Mouse (Mus musculus) c-Kit-negative CD71-positive TER-119-positive erythroid progenitor cells, embryonic 14.5 days (primary cell): ENCODE results near the gene Unc13c.

Experiments
- DNase-seq: peaks from one replicate; pipeline ENCODE4 v3.0.0-alpha.2; 2013; ENCODE audit warnings: low read depth, low spot score

The Unc13c gene

DNA sequence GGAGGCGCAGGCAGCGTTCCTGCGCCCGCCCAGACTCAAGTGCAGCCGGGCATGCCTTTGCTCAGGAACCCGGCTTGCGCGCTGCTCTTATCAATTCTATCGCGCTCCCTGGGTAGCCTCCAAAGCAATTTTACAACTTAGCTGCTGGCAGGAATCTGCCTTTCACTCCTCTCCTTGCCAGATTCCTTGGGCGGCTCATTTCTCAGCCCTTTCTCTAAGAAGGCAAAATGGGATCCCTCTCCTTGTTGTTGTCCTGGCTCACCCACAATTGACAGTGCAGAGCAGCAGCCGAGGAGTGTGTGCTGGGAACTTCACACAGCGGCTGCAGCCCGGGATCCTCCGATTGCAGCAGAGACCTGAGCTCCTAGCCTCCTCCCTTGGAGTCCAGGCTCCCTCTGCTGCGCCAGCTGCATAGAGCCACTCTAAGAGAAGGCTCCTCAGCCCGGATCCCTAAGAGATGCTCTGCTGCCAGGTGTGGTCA is at the start of gene Unc13c:
Gene Unc13c, minus strand, starts transcription at position 326 of the 481 bp plus-strand sequence.
- no peak for DNase-seq

DNA sequence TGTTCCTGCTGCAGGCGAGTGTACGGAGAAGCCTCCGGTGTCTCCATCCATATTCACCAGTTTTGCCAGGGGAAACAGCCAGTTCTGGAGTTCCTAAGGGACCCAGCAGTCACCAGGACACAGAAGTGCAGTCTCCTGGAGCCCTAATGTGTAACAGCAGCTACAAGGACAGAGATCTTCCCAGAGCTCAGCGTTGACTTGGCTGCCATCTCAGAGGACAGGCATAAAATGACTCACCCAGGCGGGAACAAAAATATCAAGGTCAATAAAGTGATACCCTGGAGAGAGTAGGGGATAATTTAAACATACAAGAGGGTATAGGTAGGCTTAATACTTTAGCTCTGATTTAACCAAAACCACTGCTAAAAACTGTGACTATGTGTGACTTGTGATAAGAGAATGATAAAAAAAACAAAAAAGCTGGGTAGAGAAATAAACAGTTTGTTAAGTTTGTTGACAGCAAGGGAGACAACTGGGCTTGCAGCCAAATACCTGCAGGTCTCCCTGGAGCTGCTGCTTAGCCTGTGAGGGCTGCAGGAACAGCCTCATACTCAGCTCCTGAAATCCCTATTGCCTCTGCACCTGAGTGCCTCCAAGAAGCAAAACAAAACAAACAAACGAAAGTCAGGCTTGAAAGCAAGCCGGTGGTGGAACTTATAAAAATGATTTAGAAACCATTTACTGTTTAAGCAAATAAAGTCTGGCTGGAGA is 39.4 kb upstream of the Unc13c start:
- no peak for DNase-seq

DNA sequence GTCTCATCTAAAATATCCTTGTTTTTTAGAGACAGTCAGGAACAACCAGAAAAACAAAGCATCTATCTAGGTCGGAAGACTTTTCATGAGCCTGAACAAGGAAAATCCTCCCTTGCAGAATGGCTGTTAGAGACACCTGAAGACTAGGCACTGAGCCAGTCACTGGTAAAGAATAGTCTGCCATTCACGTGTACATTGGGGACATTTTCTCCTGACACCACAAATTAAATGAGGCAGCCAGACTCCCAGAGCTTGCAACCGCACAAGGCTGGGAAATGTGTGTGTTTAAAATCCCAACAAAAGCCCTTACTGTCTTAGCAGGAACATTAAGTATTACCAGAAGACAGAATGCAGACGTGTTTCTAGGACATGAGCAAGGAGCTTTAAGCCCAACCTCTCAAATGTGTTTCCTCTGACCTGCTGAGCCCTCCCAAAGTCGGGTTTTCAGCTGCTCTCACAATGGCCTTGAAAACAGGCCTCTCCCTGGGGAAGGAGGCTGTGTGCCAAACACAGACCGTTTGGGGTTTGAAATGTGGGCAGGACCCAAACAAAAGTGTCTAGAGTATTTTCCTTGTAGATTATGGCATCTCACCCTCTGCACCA is 33.7 kb upstream of the Unc13c start:
- DNase-seq, result no peak

DNA sequence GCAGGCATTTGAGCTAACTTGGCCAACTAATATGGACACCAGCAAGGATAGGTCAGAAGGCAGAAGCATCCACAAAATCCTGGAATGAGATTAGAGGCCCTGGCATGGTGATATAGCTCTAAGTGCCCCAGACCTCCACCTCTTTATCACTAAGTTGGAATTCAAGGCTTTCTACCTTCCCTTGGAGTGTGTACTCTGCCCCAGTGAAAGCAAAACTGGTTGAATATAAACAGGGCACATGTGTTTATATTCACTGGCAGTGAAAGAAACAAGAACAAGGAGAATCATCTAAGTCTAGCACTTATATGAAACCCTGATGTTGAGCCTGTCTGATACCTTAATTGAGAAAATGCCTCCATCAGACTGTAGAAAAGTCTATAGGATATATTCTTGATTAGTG is 19.3 kb upstream of the Unc13c start:
- no peak for DNase-seq

DNA sequence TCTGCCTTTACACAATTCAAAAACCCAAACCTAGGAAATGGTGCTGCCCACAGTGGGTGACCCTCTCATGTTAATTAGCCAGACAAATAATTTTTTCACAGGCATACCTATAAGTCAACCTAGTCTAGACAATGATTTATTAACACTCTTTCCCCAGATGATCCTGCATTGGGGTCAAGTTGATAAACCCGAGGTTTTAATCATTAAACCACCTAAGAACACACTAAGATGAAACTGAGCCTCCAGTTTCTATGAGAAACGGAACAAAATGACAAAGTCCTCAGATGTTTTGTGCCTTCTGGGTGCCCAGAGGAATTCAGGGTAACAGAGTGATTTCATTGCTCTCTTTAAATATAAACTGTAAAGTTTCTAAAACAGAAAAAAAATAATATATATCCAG is 18.5 kb upstream of the Unc13c start:
- DNase-seq, result no peak

DNA sequence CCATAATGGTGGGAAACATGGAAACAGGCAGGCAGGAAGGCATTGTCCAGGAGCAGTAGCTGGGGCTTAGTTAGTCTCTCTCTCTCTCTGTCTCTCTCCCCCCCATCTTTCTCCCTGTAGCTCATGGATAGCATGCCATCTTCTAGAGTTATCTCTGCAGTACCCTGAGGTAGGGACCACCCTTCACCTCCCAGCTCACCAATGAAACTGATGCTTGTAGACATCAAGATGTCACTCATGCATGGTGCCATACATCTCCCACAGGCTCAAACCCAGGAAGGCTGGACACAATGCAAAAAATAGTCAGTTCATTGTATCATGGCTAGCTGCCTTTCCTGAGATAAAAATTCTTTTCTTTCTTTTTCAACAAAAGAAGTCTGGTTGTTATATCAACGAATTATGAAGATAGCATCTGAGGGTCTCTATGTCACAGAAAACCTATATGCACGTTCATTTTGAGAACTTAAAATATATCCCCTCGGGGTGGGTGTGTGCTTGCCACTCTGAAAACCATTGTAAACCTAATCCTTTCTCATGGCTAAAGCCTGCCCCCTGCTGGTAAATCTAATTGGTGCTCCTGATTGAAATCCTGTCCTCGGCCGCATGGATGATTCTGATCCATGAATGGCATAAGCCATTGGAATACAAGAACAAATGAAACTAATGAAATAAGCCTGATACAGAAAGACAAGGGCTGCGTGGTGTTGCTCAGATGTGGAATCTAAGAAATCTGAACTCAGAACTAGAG is 14.0 kb upstream of the Unc13c start:
- no peak for DNase-seq

DNA sequence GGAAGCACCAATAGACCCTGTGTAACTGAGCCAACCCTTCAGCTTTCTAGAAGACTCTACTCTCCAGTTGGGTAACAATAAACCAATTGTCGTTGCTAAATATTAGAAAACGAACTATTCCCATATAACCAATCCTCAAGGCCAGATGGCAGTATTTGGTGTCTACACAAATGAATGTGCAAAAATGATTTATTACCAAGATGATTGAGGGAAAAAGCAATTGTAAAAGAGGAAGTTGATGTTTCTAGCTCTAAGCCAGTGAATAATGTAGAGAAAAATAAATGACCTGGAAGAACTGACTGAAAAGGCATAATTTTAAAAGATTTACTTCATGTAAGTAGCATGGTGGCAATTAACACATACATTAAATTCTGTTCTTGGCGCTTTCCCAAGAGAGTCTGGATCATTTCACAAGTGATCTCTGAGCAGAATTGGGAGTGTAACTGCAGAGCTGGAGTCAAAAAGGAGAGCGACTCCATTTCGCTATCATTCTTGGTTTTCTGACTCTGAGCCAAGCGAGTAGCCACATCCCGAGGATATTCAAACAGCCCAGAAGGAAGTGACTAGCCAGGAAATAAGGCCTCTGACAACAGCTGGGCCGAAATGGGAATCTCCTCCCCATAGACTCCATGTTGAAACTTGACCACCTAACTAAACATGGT is 3.7 kb upstream of the Unc13c start:
- no peak for DNase-seq

DNA sequence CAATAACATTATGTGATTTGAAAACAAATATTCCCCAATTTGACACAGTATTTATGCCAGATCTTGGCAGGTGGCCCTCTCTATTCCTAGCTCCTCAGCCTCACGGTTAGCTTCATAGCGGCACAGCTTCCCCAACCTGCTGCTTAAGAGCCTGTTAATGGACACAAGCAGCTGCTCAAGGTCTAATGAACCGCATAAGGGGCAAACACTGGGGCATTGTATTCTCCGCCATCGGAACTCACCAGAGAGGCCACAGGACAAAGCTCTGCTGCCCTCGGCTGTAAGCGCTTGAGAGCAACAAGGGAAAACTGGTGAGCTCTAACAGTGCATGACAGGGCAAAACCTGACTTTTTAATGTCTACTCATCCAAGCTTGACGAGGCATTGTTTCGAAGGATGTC is 2.0 kb upstream of the Unc13c start:
- DNase-seq, result no peak

DNA sequence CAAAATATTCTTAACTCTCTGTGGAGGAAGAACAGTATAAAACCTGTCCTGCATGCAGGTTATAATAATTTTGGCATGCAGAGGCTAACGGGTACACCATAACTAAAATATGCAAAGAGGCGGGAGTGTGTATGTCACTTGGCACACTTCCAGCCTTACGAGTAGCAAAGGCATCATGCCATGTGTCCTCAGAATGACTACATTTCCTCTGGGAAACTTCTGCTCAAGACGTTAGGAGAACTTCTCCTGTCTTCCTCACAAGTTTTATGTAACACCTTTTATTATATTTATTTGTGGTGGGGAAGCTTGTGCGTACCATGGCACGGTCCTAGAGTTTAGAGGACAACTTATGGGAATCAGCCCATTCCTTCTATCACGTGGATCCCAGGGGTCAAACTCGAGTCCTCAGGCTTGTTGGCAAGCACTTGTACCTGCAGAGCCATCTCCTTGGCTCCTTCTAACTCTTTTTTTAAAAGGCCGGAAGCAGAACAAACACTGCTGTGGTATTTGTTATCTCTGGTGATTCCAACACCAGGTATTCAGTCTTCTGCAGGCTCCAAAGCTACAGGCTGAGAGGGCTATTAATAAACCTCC is 3.3 kb downstream of the Unc13c start:
- no peak for DNase-seq

DNA sequence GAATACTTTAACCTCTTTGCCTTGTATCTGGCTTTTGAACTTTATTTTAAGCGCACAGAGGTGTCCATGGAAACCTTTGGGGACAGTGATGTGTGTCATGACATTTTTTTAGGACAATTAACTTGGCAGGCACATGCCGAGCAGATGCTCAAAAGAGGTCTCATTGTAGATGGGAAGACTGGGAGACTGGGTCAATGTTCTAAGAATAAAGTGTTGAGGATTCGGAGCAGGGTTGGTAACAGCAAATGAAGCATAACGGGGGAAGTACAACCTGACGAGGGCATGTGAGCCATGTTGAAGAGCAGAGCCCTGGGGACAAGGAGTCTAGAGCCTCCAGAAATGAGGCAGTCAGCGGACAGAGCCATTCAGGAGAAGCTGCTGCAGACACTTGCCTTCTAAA is 6.3 kb downstream of the Unc13c start:
- no peak for DNase-seq

DNA sequence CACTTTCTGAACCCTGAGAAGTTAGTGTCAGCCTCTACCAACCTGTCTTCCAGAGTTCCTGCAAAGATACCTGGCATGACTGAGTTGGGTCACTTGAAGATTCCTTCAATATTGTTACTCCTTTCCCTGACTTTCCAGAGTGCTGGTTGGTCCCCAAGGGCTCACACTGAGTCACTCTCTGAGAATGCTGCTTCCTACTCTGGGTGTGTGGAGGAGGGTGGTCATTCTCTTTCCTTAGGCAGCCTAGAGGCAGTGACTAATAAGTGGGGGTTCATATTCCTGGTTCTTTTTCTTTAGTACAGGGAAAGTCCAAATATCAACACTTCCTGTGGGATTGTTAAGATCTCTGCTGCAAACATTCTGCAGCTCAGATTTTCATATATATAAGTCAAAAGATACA is 16.4 kb downstream of the Unc13c start:
- no peak for DNase-seq

DNA sequence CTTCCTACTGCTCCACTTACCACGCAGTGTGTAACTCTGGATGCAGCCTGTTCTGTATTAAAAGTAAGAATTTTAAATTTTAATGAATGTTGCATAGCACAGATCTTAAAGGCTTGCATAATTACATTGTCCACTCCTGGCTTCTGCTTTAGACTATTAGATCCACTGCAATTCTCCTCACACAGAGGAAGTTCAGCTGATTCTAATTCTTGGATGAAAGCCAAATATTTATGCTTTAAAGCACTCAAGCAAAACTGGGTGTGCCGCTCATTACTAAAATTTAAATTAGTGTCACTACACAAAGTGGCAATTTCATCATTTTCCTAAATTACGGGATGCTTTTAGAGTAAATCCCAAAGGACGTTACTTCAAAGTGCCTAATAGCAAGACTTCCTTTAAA is 17.2 kb downstream of the Unc13c start:
- DNase-seq, result no peak

DNA sequence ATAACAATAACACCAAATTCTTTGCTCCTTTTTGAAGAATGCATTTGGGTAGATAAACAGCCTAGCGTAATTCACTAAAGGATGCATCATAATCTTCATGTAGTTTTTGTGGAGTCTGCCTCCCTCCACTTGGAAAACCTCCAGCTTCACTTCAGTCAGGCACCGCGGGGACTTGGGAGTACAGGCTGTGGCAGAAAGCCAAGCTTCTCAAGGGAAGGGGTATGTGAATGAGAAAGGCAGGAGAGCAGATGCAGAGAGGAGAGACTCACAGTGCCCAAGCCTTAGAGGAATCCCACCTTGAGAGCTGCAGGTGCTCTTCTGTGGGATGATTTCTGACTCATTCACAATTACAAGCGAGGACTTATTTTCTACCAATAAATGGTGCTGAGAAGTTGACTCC is 33.9 kb downstream of the Unc13c start:
- DNase-seq, result no peak

DNA sequence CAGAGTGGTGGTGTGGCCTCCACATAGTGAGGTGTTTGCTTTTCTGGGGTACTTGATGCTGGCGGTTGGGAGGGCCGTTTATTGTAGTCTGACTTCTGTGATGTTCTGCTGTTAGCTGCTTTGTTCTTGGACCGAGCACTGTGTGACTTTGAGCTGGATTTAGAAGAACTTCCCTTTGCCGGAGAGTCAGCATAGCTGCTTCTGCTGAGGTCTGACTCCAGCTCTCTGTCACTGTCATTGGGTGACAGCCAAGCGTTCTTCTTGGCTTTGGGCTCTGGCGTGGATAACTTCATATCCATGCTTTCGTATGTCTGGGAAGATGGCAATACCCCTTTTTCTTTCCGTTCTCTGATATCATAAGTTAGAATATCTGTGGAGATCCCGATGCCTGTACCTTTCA is 36.8 kb downstream of the Unc13c start:
- no peak for DNase-seq

DNA sequence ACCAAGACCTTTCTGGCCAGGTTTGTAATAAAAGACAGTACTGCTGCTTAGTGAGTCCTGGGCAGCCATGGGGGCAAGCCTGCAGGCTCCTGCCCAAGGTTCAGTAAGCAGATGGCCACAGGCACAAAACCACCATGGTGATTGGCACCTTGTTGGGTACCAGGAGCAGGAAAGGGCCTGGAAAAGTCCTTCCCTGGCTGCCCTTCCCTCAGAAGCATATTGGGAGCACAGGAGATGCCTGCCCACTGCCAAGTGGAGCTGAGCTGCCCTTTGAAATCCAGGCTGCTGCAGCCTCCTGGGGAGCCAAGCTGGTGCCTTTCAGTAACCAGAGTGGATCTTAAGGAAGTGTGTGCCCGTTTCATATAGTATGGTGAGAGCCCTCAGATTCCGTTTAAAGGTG is 41.5 kb downstream of the Unc13c start:
- no peak for DNase-seq

DNA sequence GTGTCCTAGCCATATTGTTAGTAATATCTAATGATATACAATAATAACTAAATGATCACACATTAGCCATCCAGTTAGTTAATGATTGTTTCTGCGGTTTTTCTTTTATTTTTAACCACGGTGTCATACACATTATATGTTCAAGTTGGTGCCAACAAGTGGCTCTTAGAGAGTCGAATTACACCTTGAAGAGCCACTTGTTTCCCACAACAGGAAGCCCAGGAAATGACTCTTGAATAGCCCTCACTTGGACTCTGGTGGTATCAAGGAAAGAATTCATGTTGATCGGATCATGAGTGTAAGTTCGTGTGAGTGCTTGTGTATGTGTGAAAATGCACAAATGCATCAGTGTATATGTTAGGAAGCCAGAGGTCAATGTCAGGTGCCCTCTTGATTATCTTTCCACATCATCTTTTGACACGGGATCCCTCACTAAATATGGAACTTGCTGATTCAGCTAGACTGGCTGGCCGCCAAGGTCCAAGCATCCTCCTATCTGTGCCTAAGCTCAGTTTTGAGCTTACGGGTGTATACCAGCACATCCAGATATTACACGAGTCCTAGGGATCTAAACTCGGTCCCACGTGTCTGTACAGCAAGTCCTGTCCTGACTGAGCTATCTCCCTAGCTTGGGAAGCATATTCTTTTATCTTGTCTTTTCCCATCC is 46.2 kb downstream of the Unc13c start:
- no peak for DNase-seq

DNA sequence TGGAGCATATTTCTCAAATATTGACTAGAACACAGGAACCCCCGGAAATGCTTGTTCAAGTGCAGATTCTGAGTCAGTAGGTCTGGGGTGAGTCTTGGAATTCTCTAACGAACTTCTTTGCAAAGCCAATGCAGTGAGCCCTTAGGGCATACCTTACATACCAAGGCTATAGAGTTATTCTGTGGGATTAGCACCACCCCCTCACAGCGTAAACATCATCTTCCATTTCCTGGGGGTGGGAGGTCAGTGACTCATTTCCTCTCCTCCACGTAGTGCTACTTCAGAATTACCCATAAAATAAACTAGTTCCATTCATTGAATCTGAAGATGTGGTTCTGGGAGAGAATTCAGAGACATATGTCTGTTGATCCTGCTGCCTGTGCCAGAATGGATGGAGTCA is 62.8 kb downstream of the Unc13c start:
- DNase-seq, result no peak

DNA sequence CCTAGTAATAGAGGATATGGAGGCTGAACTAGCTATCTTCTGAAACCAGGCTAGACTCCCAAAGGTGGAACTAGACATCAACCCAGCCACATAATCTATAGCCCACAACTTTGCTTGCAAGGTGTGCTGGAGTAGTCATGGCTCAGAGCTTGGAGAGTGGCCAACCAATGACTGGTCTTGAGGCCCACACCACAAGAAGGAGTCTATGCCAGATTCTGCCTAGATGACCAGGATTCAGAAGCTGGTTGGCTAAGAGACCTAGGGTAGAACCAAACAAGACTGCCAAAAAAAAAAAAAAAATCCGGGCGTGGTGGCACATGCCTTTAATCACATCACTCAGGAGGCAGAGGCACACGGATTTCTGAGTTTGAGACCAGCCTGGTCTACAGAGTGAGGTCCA is 70.2 kb downstream of the Unc13c start:
- no peak for DNase-seq

DNA sequence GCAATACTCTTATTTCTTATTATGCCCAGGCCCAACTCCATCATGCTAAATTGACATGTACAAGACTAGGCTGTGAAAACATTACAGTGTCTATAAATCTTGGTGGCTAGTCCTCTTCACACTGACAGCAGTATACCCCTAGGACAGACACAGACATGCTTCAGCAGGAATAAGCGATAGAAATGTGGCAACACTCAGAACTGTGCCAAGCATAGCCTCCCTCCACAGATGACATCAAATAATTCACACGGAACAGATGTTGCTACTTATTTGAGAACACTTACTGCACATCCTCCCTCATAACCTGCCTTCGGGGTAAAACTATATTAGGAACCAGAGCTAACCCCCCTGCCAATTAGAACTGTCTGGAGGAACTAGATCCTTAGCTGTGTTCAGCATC is 72.6 kb downstream of the Unc13c start:
- DNase-seq, result no peak

DNA sequence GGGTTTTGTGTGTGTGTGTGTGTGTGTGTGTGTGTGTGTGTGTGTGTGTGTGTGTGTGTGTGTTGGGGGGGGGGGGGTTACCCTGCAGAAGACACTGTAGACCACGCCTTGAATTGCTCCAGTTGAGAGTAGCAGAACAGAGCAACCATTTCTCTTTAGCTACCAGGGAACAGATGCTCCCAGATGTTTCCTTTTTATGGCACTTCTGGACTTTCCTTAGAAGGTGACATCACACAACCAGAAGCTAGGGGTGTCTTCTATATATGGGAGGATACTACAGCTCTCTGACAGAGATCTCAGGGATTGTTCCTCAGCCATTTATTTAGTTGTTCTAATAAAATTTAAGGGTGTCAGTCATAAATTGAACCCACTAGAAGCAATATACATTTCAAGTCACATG is 85.2 kb downstream of the Unc13c start:
- DNase-seq, result no peak

DNA sequence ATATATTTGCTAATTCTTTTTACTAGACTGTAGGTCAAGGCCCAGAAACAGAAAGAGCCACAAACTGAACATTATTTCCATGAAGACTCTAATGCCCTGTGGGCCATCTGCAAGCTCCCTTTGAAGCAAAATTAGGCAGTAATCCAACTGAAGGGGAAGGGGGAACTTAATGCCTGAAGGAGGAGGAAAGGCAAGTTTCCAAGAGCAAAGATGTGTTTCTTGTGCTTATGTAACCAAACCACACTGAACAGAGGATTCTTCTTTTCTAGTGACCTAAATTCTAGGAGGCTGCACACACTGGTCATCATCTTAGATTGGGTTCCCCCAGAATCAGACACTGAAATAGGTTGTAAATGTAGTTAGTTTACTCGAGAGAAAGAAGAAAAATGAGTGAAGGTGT is 85.6 kb downstream of the Unc13c start:
- DNase-seq, result no peak
